Mouse (Mus musculus) CH12.LX (cell line): ENCODE results near the gene Csnk1g1. TPM values are rescaled to one million over a fixed set of nuclear protein-coding genes. Genes with fewer than 3 reads are reported as not detected.

Source experiments
- DNase-seq: peaks from one replicate; pipeline ENCODE4 v3.0.0-alpha.2; 2013; ENCODE audit errors: extremely low read depth
- H3K27ac ChIP-seq: 2 replicates; pipeline ENCODE4 v1.5.1; 2012; ENCODE audit warnings: low read depth, mild to moderate bottlenecking, control low read depth, moderate library complexity; ENCODE audit not compliant: insufficient read depth
- H3K27me3 ChIP-seq: replicated peaks from 2 replicates; pipeline ENCODE3; 2012; ENCODE audit warnings: inconsistent platforms
- H3K36me3 ChIP-seq, 2 experiments: replicated peaks in 1 of 2; 2 replicates each; pipeline versions ENCODE3 to v1.6.1; 2012; ENCODE audit warnings: inconsistent platforms in 1 of 2, low read length in 1 of 2, mild to moderate bottlenecking in 1 of 2, mixed read lengths in 1 of 2, moderate library complexity in 1 of 2; ENCODE audit not compliant: control insufficient read depth in 1 of 2, insufficient read depth in 1 of 2
- H3K4me1 ChIP-seq, 2 experiments: 2 replicates each; pipeline ENCODE4 v1.6.1; 2012; ENCODE audit warnings: inconsistent platforms in 1 of 2, moderate library complexity in 1 of 2; ENCODE audit not compliant: insufficient read depth in 2 of 2, control insufficient read depth in 1 of 2
- H3K4me2 ChIP-seq: 2 replicates; pipeline ENCODE4 v1.6.1; 2012; ENCODE audit warnings: low read depth, mild to moderate bottlenecking, control low read depth; ENCODE audit not compliant: poor library complexity, insufficient read depth, severe bottlenecking
- H3K4me3 ChIP-seq, 3 experiments: fragments of 150-350 bp in 1 of 3; sonication (generic) in 1 of 3; replicated peaks in 1 of 3; 2 replicates each; pipeline versions ENCODE3 to v1.5.1; 2011 to 2012; ENCODE audit warnings: low read depth in 2 of 3, low read length in 2 of 3, mild to moderate bottlenecking in 2 of 3, moderate library complexity in 2 of 3, control low read depth in 1 of 3, improper control_type of control experiment in 1 of 3, inconsistent platforms in 1 of 3, mixed read lengths in 1 of 3; ENCODE audit not compliant: poor library complexity in 1 of 3
- H3K79me2 ChIP-seq: replicated peaks from 2 replicates; pipeline ENCODE4 v1.6.1; 2012; ENCODE audit warnings: mild to moderate bottlenecking, moderate library complexity; ENCODE audit not compliant: control insufficient read depth, poor library complexity, insufficient read depth, severe bottlenecking; ENCODE audit errors: extremely low read depth
- H3K9ac ChIP-seq: 2 replicates; pipeline ENCODE4 v1.6.1; 2012; ENCODE audit warnings: low read depth, mild to moderate bottlenecking, control low read depth, moderate library complexity; ENCODE audit not compliant: insufficient read depth
- H3K9me3 ChIP-seq: replicated peaks from 2 replicates; pipeline ENCODE3; 2012; ENCODE audit warnings: low read length, inconsistent platforms, mixed read lengths
- E2F4 ChIP-seq: IDR thresholded peaks from 2 replicates; pipeline ENCODE4 v1.6.1; 2011; ENCODE audit warnings: low read depth, low read length, improper control_type of control experiment; ENCODE audit not compliant: insufficient replicate concordance
- ETS1 ChIP-seq: conservative IDR thresholded peaks from 2 replicates; pipeline ENCODE4 v1.6.1; 2012; ENCODE audit warnings: low read depth, mild to moderate bottlenecking, inconsistent platforms, low read length, improper control_type of control experiment, moderate library complexity
- HCFC1 ChIP-seq: IDR thresholded peaks from 2 replicates; pipeline ENCODE4 v1.6.1; 2012; ENCODE audit warnings: low read depth, mild to moderate bottlenecking, inconsistent platforms, low read length, improper control_type of control experiment
- JUND ChIP-seq: conservative IDR thresholded peaks from 2 replicates; pipeline ENCODE4 v1.6.1; 2011; ENCODE audit warnings: low read depth, low read length, improper control_type of control experiment
- KAT2A ChIP-seq: IDR thresholded peaks from 2 replicates; pipeline ENCODE4 v1.6.1; 2012; ENCODE audit warnings: low read length, improper control_type of control experiment, inconsistent platforms; ENCODE audit not compliant: insufficient replicate concordance
- MAFK ChIP-seq: IDR thresholded peaks from 2 replicates; pipeline ENCODE4 v1.6.1; 2011; ENCODE audit warnings: low read length, improper control_type of control experiment; ENCODE audit not compliant: insufficient replicate concordance
- MAX ChIP-seq: IDR thresholded peaks from 2 replicates; pipeline ENCODE4 v1.6.1; 2011; ENCODE audit warnings: low read length, improper control_type of control experiment
- POLR2A ChIP-seq: IDR thresholded peaks from 2 replicates; pipeline ENCODE4 v1.6.1; 2011; ENCODE audit warnings: low read depth, mild to moderate bottlenecking, improper control_type of control experiment, low read length
- RCOR1 ChIP-seq: conservative IDR thresholded peaks from 2 replicates; pipeline ENCODE4 v1.6.1; 2012; ENCODE audit warnings: low read depth, mild to moderate bottlenecking, inconsistent platforms, low read length, improper control_type of control experiment
- SMC3 ChIP-seq: IDR thresholded peaks from 2 replicates; pipeline ENCODE4 v1.6.1; 2011; ENCODE audit warnings: low read depth, low read length, improper control_type of control experiment
- TBP ChIP-seq: conservative IDR thresholded peaks from 2 replicates; pipeline ENCODE4 v1.6.1; 2011; ENCODE audit warnings: low read depth, low read length, improper control_type of control experiment
- UBTF ChIP-seq: IDR thresholded peaks from 2 replicates; pipeline ENCODE4 v1.6.1; 2012; ENCODE audit warnings: low read depth, mild to moderate bottlenecking, inconsistent platforms, low read length, improper control_type of control experiment, moderate library complexity
- ZC3H11A ChIP-seq: IDR thresholded peaks from 2 replicates; pipeline ENCODE4 v1.6.1; 2012; ENCODE audit warnings: low read depth, mild to moderate bottlenecking, inconsistent platforms, low read length, improper control_type of control experiment
- ZNF384 ChIP-seq: IDR thresholded peaks from 2 replicates; pipeline ENCODE4 v1.6.1; 2012; ENCODE audit warnings: low read depth, low read length, improper control_type of control experiment, inconsistent platforms
- dilution Hi-C: fragments of 300-500 bp; cut with MboI; formaldehyde crosslinking; loops from 2 replicates; pipeline ENCODE4 v1.14.3; 2020; ENCODE audit warnings: low sequenced_read_pairs; ENCODE audit not compliant: extremely low pct_unique_long_range_greater_than_20kb, extremely low pct_ligation_motif_present
- in situ Hi-C: fragments of 300-500 bp; cut with MboI; formaldehyde crosslinking; loops from 3 replicates; pipeline ENCODE4 v1.14.3; 2019; ENCODE audit warnings: low sequenced_read_pairs, low pct_ligation_motif_present, low pct_unique_long_range_greater_than_20kb, mixed read lengths
- polyA plus RNA-seq: library from polyadenylated mRNA; unstranded; fragments of >175 nt; gene quantifications from 2 replicates; pipeline ENCODE4 v1.2.1, GENCODE M21; 2012; ENCODE audit warnings: low read depth; ENCODE audit not compliant: insufficient read length
- total RNA-seq, 2 experiments: library from RNA; depleted of rRNA; stranded (reverse); fragments of 300-350 nt in 1 of 2; fragments of >200 nt in 1 of 2; gene quantifications; 2 replicates each; pipeline ENCODE4 v1.2.3; 2012 to 2014

Csnk1g1 gene
- total and polyA plus RNA-seq, 3 experiments: 11.7 to 16.0 (median 12.3) TPM

DNA sequence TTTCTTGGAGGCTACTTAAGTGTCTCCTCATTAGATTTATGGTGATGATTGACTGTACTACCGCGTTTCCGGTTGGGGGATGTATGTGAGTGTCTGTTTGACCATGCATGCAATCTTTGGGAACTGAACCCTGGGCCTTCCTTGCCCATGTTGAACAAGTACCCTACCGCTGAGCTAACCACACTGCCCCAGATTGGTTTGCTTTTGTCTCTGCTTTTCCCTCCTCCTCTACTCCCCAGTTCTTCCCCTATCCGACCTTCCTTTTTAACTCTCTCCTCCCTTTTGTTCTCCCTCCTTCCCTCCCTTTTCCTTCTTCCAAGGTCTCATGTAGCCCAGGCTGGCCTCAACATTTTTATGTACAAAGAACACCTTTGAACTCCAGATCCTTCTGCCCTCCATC is 17.6 kb upstream of the Csnk1g1 start:
- peak; percentile 63 for DNase-seq
- peaks cover 19 to 31% of the 10 kb centered on the region in 2 experiments for H3K36me3 ChIP-seq
- TF ChIP-seq ZC3H11A: no peak
- TF ChIP-seq MAFK: no peak
- TF ChIP-seq MAX: no peak
- TF ChIP-seq POLR2A: 0 out of 2 replicates have a peak, but pooled peaks have one; percentile 17
- TF ChIP-seq TBP: 0 out of 2 replicates have a peak, but pooled peaks have one; percentile 20
- peak overlapping the region; percentile 63; the same call in 1 of the 2 replicates for H3K4me2 ChIP-seq
- peak overlapping the region; percentile 83 to 93 (median 86) for H3K4me3 ChIP-seq
- peaks cover 2% of the 10 kb centered on the region for H3K9me3 ChIP-seq
- dilution Hi-C loops: no loop called here
- H3K9ac ChIP-seq: peak overlapping the region; percentile 80
- H3K27ac ChIP-seq: no peak overlapping the region
- H3K79me2 ChIP-seq: peaks cover 45% of the 10 kb centered on the region
- H3K4me1 ChIP-seq: peaks cover 0 to 7% of the 10 kb centered on the region in 2 experiments; a peak in 2 of 4 replicates
- in situ Hi-C loops: no loop called here
- no peaks in the 10 kb centered on the region for H3K27me3 ChIP-seq

DNA sequence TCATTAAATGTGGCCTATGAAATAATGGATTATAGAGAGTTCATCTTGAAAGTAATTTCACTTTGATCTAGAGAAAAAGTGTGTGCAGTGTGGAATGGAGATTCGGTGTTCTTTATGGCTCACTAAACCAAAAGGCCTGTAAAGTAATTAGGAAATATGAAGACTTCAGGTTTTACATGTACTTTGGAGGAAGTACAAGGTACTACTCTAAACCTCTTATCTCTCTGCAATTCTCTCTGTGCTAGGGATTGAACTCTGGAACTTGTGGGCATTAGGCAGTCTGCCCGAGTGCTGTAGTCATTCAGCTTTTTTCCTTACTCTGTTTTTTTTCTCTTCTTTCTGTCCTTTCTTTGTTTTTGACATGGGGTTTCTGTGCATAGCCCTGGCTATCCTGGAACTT is 11.7 kb upstream of the Csnk1g1 start:
- in situ Hi-C loops: no loop called here

GRCm38 (mm10) chr9:65902879-65903278 is 5.8 kb upstream of the Csnk1g1 start:
- dilution Hi-C loops: no loop called here
- H3K36me3 ChIP-seq: peaks cover 19 to 62% of the 10 kb centered on the region in 2 experiments

More for the DNA sequence above, 11.7 kb upstream of the Csnk1g1 start:
- Histone ChIP-seq H3K9me3 (peaks cover 2% of the 10 kb centered on the region), H3K36me3 (peaks cover 34 to 67% of the 10 kb centered on the region in 2 experiments), H3K4me1 (peaks cover 0 to 6% of the 10 kb centered on the region in 2 experiments; a peak in 2 of 4 replicates), H3K9ac (no peak overlapping the region), H3K79me2 (peaks cover 46% of the 10 kb centered on the region), H3K27ac (no peak overlapping the region), H3K4me3 (no peak overlapping the region), H3K27me3 (no peaks in the 10 kb centered on the region), H3K4me2 (no peak overlapping the region)
- dilution Hi-C loops: no loop called here
- TF ChIP-seq SMC3 (no peak), JUND (no peak), MAX (no peak), MAFK (no peak), RCOR1 (no peak), E2F4 (no peak), ETS1 (no peak), UBTF (no peak), HCFC1 (no peak), KAT2A (no peak)
- DNase-seq: no peak

More at GRCm38 (mm10) chr9:65902879-65903278, 5.8 kb upstream of the Csnk1g1 start:
- no peak for DNase-seq
- H3K4me2 ChIP-seq: no peak overlapping the region
- H3K4me3 ChIP-seq: no peak overlapping the region
- H3K9ac ChIP-seq: no peak overlapping the region
- no peak overlapping the region for H3K27ac ChIP-seq
- in situ Hi-C loops: no loop called here
- H3K4me1 ChIP-seq: peaks cover 0 to 11% of the 10 kb centered on the region in 2 experiments; a peak in 2 of 4 replicates
- no peaks in the 10 kb centered on the region for H3K9me3 ChIP-seq
- peak; percentile 74 for TF ChIP-seq ZNF384
- no peak for TF ChIP-seq SMC3
- TF ChIP-seq, all 38 proteins: peak for 1
- peaks cover 20% of the 10 kb centered on the region for H3K79me2 ChIP-seq
- H3K27me3 ChIP-seq: no peaks in the 10 kb centered on the region
